ENCODE assay signal across 17 mouse cellular contexts in genomic region chr2:38007238-38007637, GRCm38 (mm10).
"Had no signal": no experiment of that assay in that cellular context is flagged by ENCODE, and none has a peak within 500 bp of the region (broad histone marks: within the 10 kb centered on the region; RNA-seq: fewer than 3 reads in every experiment).

No protein-coding gene starts in this region.

- H3K27ac ChIP-seq: lung, embryonic 15.5 days; macrophage; midbrain, embryonic 13.5 days; midbrain, embryonic 15.5 days; neural tube, embryonic 12.5 days; stomach, embryonic 15.5 days; stomach, postnatal 0 days had no signal

- H3K4me3 ChIP-seq: lung, embryonic 15.5 days; megakaryocyte, embryonic 14.5 days; midbrain, embryonic 13.5 days; midbrain, embryonic 15.5 days; neural tube, embryonic 12.5 days; stomach, embryonic 15.5 days had no signal

- ATAC-seq: lung, postnatal 0 days; midbrain, embryonic 13.5 days; midbrain, embryonic 15.5 days had no signal

- H3K4me2 ChIP-seq: lung, embryonic 15.5 days; midbrain, embryonic 11.5 days; midbrain, embryonic 13.5 days; midbrain, embryonic 15.5 days; neural tube, embryonic 12.5 days; stomach, embryonic 15.5 days had no signal

- H3K9ac ChIP-seq: lung, embryonic 15.5 days; midbrain, embryonic 13.5 days; midbrain, embryonic 15.5 days; neural tube, embryonic 12.5 days; stomach, embryonic 15.5 days had no signal

- H3K9me3 ChIP-seq: lung, embryonic 15.5 days; megakaryocyte, embryonic 14.5 days; midbrain, embryonic 13.5 days; midbrain, embryonic 15.5 days; neural tube, embryonic 12.5 days; stomach, embryonic 15.5 days had no signal

- DNase-seq: lung, adult 18-20 months; lung, postnatal 14 days; lung, postnatal 36 days; right cerebral cortex, postnatal 14 days; thymus, adult 2 months; thymus, postnatal 25 days; thymus, postnatal 4 days had no signal

- H3K27me3 ChIP-seq: lung, embryonic 15.5 days; megakaryocyte, embryonic 14.5 days; midbrain, embryonic 15.5 days; neural tube, embryonic 12.5 days; stomach, embryonic 15.5 days had no signal

- H3K4me1 ChIP-seq: lung, embryonic 15.5 days; midbrain, embryonic 13.5 days; midbrain, embryonic 15.5 days; neural tube, embryonic 12.5 days; stomach, embryonic 15.5 days had no signal

- H3K36me3 ChIP-seq: lung, embryonic 15.5 days; midbrain, embryonic 13.5 days; midbrain, embryonic 15.5 days; neural tube, embryonic 12.5 days; stomach, embryonic 15.5 days had no signal
